Mouse (Mus musculus): ENCODE results near the gene Kifc1. TPM values are rescaled to one million over a fixed set of nuclear protein-coding genes. Genes with fewer than 3 reads are reported as not detected.

Gene Kifc1
- 1 to 10 TPM; 4.1 to 5.8 TPM for total RNA-seq (2021)
- long read RNA-seq, experiment 1, transcript Kifc1-204 (11 exons, 2,357 nt), result major isoform, 5 of 6 reads
- long read RNA-seq, experiment 1, partial matches to known transcripts, result 1 of 6 reads
- long read RNA-seq, experiment 1, other reads (novel, unspliced or antisense), result 0 of 6 reads
- long read RNA-seq, experiment 2, partial matches to known transcripts, result 0 of 2 reads
- long read RNA-seq, experiment 2, other reads (novel, unspliced or antisense), result 1 of 2 reads

GRCm38 (mm10) chr17:33890533-33891059 is at the start of gene Kifc1:
Gene Kifc1, minus strand, starts transcription at chr17:33890661.
- DNase-seq, result peak; percentile 99
- intact Hi-C loops (cut with DNase I), result no loop called here

GRCm38 (mm10) chr17:33938783-33939182 is 48.3 kb upstream of the Kifc1 start:
- intact Hi-C loops (cut with DNase I), result no loop called here
- DNase-seq, result no peak

GRCm38 (mm10) chr17:33936993-33937392 is 46.5 kb upstream of the Kifc1 start:
- DNase-seq, result no peak
- intact Hi-C loops (cut with DNase I), result no loop called here

GRCm38 (mm10) chr17:33935422-33936055 is 45.1 kb upstream of the Kifc1 start:
- no peak for DNase-seq
- intact Hi-C loops (cut with DNase I), result no loop called here

GRCm38 (mm10) chr17:33932970-33933369 is 42.5 kb upstream of the Kifc1 start:
- intact Hi-C loops (cut with DNase I), result no loop called here
- DNase-seq, result no peak

- no peak for DNase-seq
- intact Hi-C loops (cut with DNase I), result no loop called here
Observed at GRCm38 (mm10) chr17:33932448-33932847, 42.0 kb upstream of the Kifc1 start.

GRCm38 (mm10) chr17:33931947-33932346 is 41.5 kb upstream of the Kifc1 start:
- intact Hi-C loops (cut with DNase I), result no loop called here
- DNase-seq, result no peak

- intact Hi-C loops (cut with DNase I), result no loop called here
- DNase-seq, result no peak
Observed at GRCm38 (mm10) chr17:33931159-33931866, 40.9 kb upstream of the Kifc1 start.

- peak; percentile 51 to 55 for DNase-seq
- intact Hi-C loops (cut with DNase I), result no loop called here
Observed at GRCm38 (mm10) chr17:33930280-33931158, 40.1 kb upstream of the Kifc1 start.

- DNase-seq, result peak; percentile 94 to 96
- intact Hi-C loops (cut with DNase I), result no loop called here
Observed at GRCm38 (mm10) chr17:33929371-33930279, 39.2 kb upstream of the Kifc1 start, which contains the start of gene Rgl2. Gene Rgl2, plus strand, starts transcription at chr17:33929543.

- intact Hi-C loops (cut with DNase I), result no loop called here
- no peak for DNase-seq
Observed at GRCm38 (mm10) chr17:33928251-33928947, 37.9 kb upstream of the Kifc1 start.

- intact Hi-C loops (cut with DNase I), result no loop called here
- no peak for DNase-seq
Observed at GRCm38 (mm10) chr17:33926207-33926932, 35.9 kb upstream of the Kifc1 start.

GRCm38 (mm10) chr17:33925406-33926116 is 35.1 kb upstream of the Kifc1 start:
- intact Hi-C loops (cut with DNase I), result loop anchor here (2.0 kb wide), 1 partner anchor 31 kb away; no protein-coding TSS in a partner anchor
- no peak for DNase-seq

- peak in 1 of 2 experiments; percentile 52 for DNase-seq
- intact Hi-C loops (cut with DNase I), result loop anchor here (2.0 kb wide), 1 partner anchor 30 kb away; no protein-coding TSS in a partner anchor
Observed at GRCm38 (mm10) chr17:33924577-33925283, 34.3 kb upstream of the Kifc1 start.

- intact Hi-C loops (cut with DNase I), result loop anchor here (1.0 kb wide), 1 partner anchor 23 kb away; no protein-coding TSS in a partner anchor
- DNase-seq, result no peak
Observed at GRCm38 (mm10) chr17:33921361-33921760, 30.9 kb upstream of the Kifc1 start.

Measured in heart, postnatal 14 days (tissue).